Mouse (Mus musculus) cerebellum, adult 2 months (tissue): ENCODE measurements around the gene Tigit.

Experiments used
- CTCF ChIP-seq: fragments of 200-500 bp; IDR thresholded peaks from 2 replicates; pipeline ENCODE4 v1.5.1; 2011; ENCODE audit warnings: low read depth, mild to moderate bottlenecking, control low read depth, low read length, moderate library complexity, borderline replicate concordance; ENCODE audit not compliant: insufficient read depth
- POLR2A ChIP-seq: fragments of 200-500 bp; IDR thresholded peaks from 2 replicates; pipeline ENCODE4 v1.6.1; 2011; ENCODE audit warnings: low read length, control low read depth, borderline replicate concordance; ENCODE audit not compliant: insufficient read depth

GRCm38 (mm10) chr16:43599707-43600106, 64.2 kb downstream of the Tigit start:
- TF ChIP-seq POLR2A (no peak), CTCF (no peak)
